Mouse (Mus musculus): ENCODE measurements around the gene Cldn34d. TPM values are rescaled to one million over a fixed set of nuclear protein-coding genes. Genes with fewer than 3 reads are reported as not detected.

Cldn34d gene
- total RNA-seq (2012; rRNA removed) (not detected in 2 replicates), total RNA-seq (2014; rRNA removed) (not detected in 2 replicates), polyA plus RNA-seq (2012; ENCODE audit: insufficient read length, low read depth) (not detected in 2 replicates)

GRCm38 (mm10) chrX:76602824-76603223, at the start of gene Cldn34d:
Cldn34d (minus strand) TSS chrX:76602924.
- H3K79me2 ChIP-seq (replicated peaks; ENCODE audit: control insufficient read depth, extremely low read depth, insufficient read depth, poor library complexity, severe bottlenecking) = no peaks in the 10 kb centered on the region
- dilution Hi-C loops (cut with MboI; ENCODE audit: extremely low pct_ligation_motif_present, extremely low pct_unique_long_range_greater_than_20kb, low sequenced_read_pairs) (no loop called here), in situ Hi-C loops (cut with MboI; ENCODE audit: low pct_ligation_motif_present, low pct_unique_long_range_greater_than_20kb, low sequenced_read_pairs) (no loop called here)
- no peak within 1 kb of the TSS for H3K27ac ChIP-seq (ENCODE audit: insufficient read depth, low read depth)
- TF ChIP-seq CHD2 (IDR thresholded peaks at IDR 0.05; ENCODE audit: low read length) (no peak), ZNF384 (IDR thresholded peaks at IDR 0.05; ENCODE audit: low read depth, low read length) (no peak), EP300 (IDR thresholded peaks at IDR 0.05; ENCODE audit: low read length) (no peak), USF2 (conservative IDR thresholded peaks at IDR 0.05; ENCODE audit: low read depth, low read length) (no peak), E2F4 (IDR thresholded peaks at IDR 0.05; ENCODE audit: insufficient replicate concordance, low read depth, low read length) (no peak), TCF12 (IDR thresholded peaks at IDR 0.05; ENCODE audit: low read depth, low read length) (no peak)
- no peak within 1 kb of the TSS for H3K4me3 ChIP-seq (replicated peaks in 1 of 3; ENCODE audit: low read depth in 2 of 3, low read length in 2 of 3, poor library complexity in 1 of 3)
- peaks cover 2% of the 10 kb centered on the region for H3K9me3 ChIP-seq (replicated peaks; ENCODE audit: low read length)
- H3K36me3 ChIP-seq (replicated peaks in 1 of 2; ENCODE audit: control insufficient read depth in 1 of 2, insufficient read depth in 1 of 2, low read length in 1 of 2) = no peaks in the 10 kb centered on the region
- H3K9ac ChIP-seq (ENCODE audit: insufficient read depth, low read depth) = no peak within 1 kb of the TSS
- H3K27me3 ChIP-seq (replicated peaks) = no peaks in the 10 kb centered on the region
- H3K4me1 ChIP-seq (ENCODE audit: control insufficient read depth in 1 of 2, insufficient read depth in 2 of 2) = no peaks in the 10 kb centered on the region
- no peak for DNase-seq (ENCODE audit: extremely low read depth)
- no peak within 1 kb of the TSS for H3K4me2 ChIP-seq (ENCODE audit: insufficient read depth, low read depth, poor library complexity, severe bottlenecking)

GRCm38 (mm10) chrX:76598459-76599206, 4.1 kb downstream of the Cldn34d start:
- H3K9me3 ChIP-seq (replicated peaks; ENCODE audit: low read length) = no peaks in the 10 kb centered on the region
- H3K4me3 ChIP-seq (replicated peaks in 1 of 3; ENCODE audit: low read depth in 2 of 3, low read length in 2 of 3, poor library complexity in 1 of 3) = no peak overlapping the region
- no peaks in the 10 kb centered on the region for H3K27me3 ChIP-seq (replicated peaks)
- H3K4me1 ChIP-seq (ENCODE audit: control insufficient read depth in 1 of 2, insufficient read depth in 2 of 2) = no peaks in the 10 kb centered on the region
- H3K9ac ChIP-seq (ENCODE audit: insufficient read depth, low read depth) = no peak overlapping the region
- DNase-seq (ENCODE audit: extremely low read depth) = peak; percentile 33
- TF ChIP-seq MYC (IDR thresholded peaks at IDR 0.05; ENCODE audit: low read depth, low read length) = no peak
- TF ChIP-seq ZMIZ1 (IDR thresholded peaks at IDR 0.05; ENCODE audit: low read depth, low read length) = no peak
- peak; percentile 75; the same call in 1 of the 2 replicates for TF ChIP-seq PAX5 (IDR thresholded peaks at IDR 0.05; ENCODE audit: low read length)
- TF ChIP-seq CTCF (conservative IDR thresholded peaks at IDR 0.05 in 1 of 2, IDR thresholded peaks at IDR 0.05 in 1 of 2; ENCODE audit: low read depth in 2 of 2, low read length in 2 of 2) = peak in 1 of 2 experiments; percentile 46; a peak in 1 of 4 replicates
- in situ Hi-C loops (cut with MboI; ENCODE audit: low pct_ligation_motif_present, low pct_unique_long_range_greater_than_20kb, low sequenced_read_pairs) (no loop called here), dilution Hi-C loops (cut with MboI; ENCODE audit: extremely low pct_ligation_motif_present, extremely low pct_unique_long_range_greater_than_20kb, low sequenced_read_pairs) (no loop called here)
- no peaks in the 10 kb centered on the region for H3K36me3 ChIP-seq (replicated peaks in 1 of 2; ENCODE audit: control insufficient read depth in 1 of 2, insufficient read depth in 1 of 2, low read length in 1 of 2)
- H3K27ac ChIP-seq (ENCODE audit: insufficient read depth, low read depth) = no peak overlapping the region
- no peak overlapping the region for H3K4me2 ChIP-seq (ENCODE audit: insufficient read depth, low read depth, poor library complexity, severe bottlenecking)
- H3K79me2 ChIP-seq (replicated peaks; ENCODE audit: control insufficient read depth, extremely low read depth, insufficient read depth, poor library complexity, severe bottlenecking) = no peaks in the 10 kb centered on the region

Other genes starting within 250 kb of the Cldn34d start
- not detected in 2 replicates for gene Cldn34b4, start 209.6 kb downstream of the Cldn34d start, total RNA-seq (2012; rRNA removed)
- not detected in 2 replicates for gene Cldn34b4, start 209.6 kb downstream of the Cldn34d start, total RNA-seq (2014; rRNA removed)
- gene Cldn34b4, start 209.6 kb downstream of the Cldn34d start, polyA plus RNA-seq (2012; ENCODE audit: insufficient read length, low read depth) = not detected in 2 replicates

Measured in CH12.LX (cell line).